Mouse (Mus musculus) cerebellum, adult 9-11 months (tissue): Measurements from ENCODE around the gene Gm9844.
"Not testable (repeated sequence)": the region's sequence is repeated elsewhere in the genome, so short reads cannot be mapped to it uniquely, and the experiment has no call there.

Source experiments
- DNase-seq: peaks from one replicate; pipeline ENCODE4 v3.0.0; 2022

The Gm9844 gene

GRCm38 (mm10) chr7:24869532-24870165, 7.6 kb downstream of the Gm9844 start, which contains the start of the genes Lypd4 and Dmrtc2:
Lypd4 (minus strand) TSS chr7:24869941.
Dmrtc2 (plus strand) TSS chr7:24870057.
- no peak for DNase-seq

GRCm38 (mm10) chr7:24877588-24877987, 15.6 kb downstream of the Gm9844 start:
- DNase-seq = no peak

GRCm38 (mm10) chr7:24879620-24880019, 17.6 kb downstream of the Gm9844 start:
- no peak for DNase-seq

- DNase-seq = peak; percentile 57
Measured at GRCm38 (mm10) chr7:24882416-24883199, 20.6 kb downstream of the Gm9844 start.

- DNase-seq = peak; percentile 100
Measured at GRCm38 (mm10) chr7:24883896-24884692, 22.1 kb downstream of the Gm9844 start, which contains the start of gene Rps19. Rps19 (plus strand) TSS chr7:24884371.

- DNase-seq = peak; percentile 84
Measured at GRCm38 (mm10) chr7:24884693-24885291, 22.8 kb downstream of the Gm9844 start.

GRCm38 (mm10) chr7:24885468-24886307, 23.7 kb downstream of the Gm9844 start:
- no peak for DNase-seq

- DNase-seq = peak; percentile 65
Measured at GRCm38 (mm10) chr7:24886308-24886633, 24.3 kb downstream of the Gm9844 start.

- DNase-seq = no peak
Measured at GRCm38 (mm10) chr7:24887096-24887495, 25.1 kb downstream of the Gm9844 start.

GRCm38 (mm10) chr7:24889431-24890220, 27.6 kb downstream of the Gm9844 start:
- DNase-seq = no peak

GRCm38 (mm10) chr7:24890281-24891216, 28.5 kb downstream of the Gm9844 start:
- peak; percentile 71 for DNase-seq

GRCm38 (mm10) chr7:24891241-24892124, 29.5 kb downstream of the Gm9844 start:
- no peak for DNase-seq

GRCm38 (mm10) chr7:24892125-24892583, 30.1 kb downstream of the Gm9844 start:
- DNase-seq = peak; percentile 2

GRCm38 (mm10) chr7:24895749-24896148, 33.7 kb downstream of the Gm9844 start:
- DNase-seq = not testable (repeated sequence)

GRCm38 (mm10) chr7:24896269-24896668, 34.3 kb downstream of the Gm9844 start:
- no peak for DNase-seq

GRCm38 (mm10) chr7:24897224-24897623, 35.2 kb downstream of the Gm9844 start, which contains the start of gene Cd79a:
Cd79a (plus strand) TSS chr7:24897381.
- no peak for DNase-seq

GRCm38 (mm10) chr7:24897959-24898358, 35.9 kb downstream of the Gm9844 start:
- DNase-seq = no peak

GRCm38 (mm10) chr7:24901114-24901513, 39.1 kb downstream of the Gm9844 start:
- DNase-seq = no peak

- DNase-seq = no peak
Measured at GRCm38 (mm10) chr7:24901842-24902241, 39.8 kb downstream of the Gm9844 start.
